ENCODE assay signal across 1 mouse cellular context in the genomic region with DNA sequence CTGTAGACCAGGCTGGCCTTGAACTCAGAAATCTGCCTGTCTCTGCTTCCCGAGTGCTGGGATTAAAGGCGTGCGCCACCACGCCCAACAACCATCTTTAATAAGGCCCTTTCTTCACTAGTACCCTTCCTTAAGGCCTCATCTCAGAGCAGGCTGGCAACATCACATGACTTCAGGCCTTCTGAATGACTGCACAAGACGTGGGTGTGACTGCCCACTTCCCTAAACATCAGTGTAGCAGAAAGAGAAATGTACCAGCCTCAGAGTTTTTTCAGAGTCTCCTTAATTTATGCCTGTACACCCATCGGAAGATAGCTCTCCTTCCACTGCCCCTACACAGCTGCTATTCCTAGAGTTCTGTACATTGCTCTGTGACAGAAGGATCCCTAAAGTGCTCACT.
TF ChIP-seq lines count a peak whose summit lies in the region.

No protein-coding gene starts in this region.

TF ChIP-seq in CH12.LX, 34 proteins besides CTCF, POLR2A, EP300 and RAD21 (continued from another document):
- TF ChIP-seq HCFC1 (IDR thresholded peaks at IDR 0.05; ENCODE audit: low read depth, low read length): no peak; the same call in 1 of the 2 replicates
